Mouse (Mus musculus): ENCODE data around the gene Apip.

GRCm38 (mm10) chr2:103111669-103112068, 38.2 kb downstream of the Apip start:
- TF ChIP-seq CTCF (IDR thresholded peaks at IDR 0.05 in 2 of 3, conservative IDR thresholded peaks at IDR 0.05 in 1 of 3; ENCODE audit: control insufficient read depth in 1 of 3, insufficient read depth in 1 of 3, low read depth in 2 of 3, low read length in 3 of 3, poor library complexity in 1 of 3, severe bottlenecking in 1 of 3), result no peak
- no peak for TF ChIP-seq GABPA (IDR thresholded peaks at IDR 0.05; ENCODE audit: low read depth, low read length)
- TF ChIP-seq MAX (IDR thresholded peaks at IDR 0.05; ENCODE audit: low read length), result no peak
- TF ChIP-seq MXI1 (IDR thresholded peaks at IDR 0.05; ENCODE audit: low read depth, low read length), result no peak
- no peak for TF ChIP-seq UBTF (IDR thresholded peaks at IDR 0.05; ENCODE audit: borderline replicate concordance, insufficient read depth, low read depth, low read length)
- no peak for TF ChIP-seq TCF12 (IDR thresholded peaks at IDR 0.05; ENCODE audit: low read depth, low read length)
- TF ChIP-seq ELF1 (IDR thresholded peaks at IDR 0.05; ENCODE audit: low read depth, low read length), result no peak
- no peak for TF ChIP-seq SIN3A (IDR thresholded peaks at IDR 0.05; ENCODE audit: low read length)
- TF ChIP-seq EP300 (IDR thresholded peaks at IDR 0.05; ENCODE audit: low read depth in 1 of 2, low read length in 2 of 2), result no peak

Data from MEL (cell line).